Mouse (Mus musculus): ENCODE data around the gene Nisch. TPM values are rescaled to one million over a fixed set of nuclear protein-coding genes. Genes with fewer than 3 reads are reported as not detected.

Nisch gene
- total RNA-seq, 2 experiments from 2014 or later: 234 to 236 TPM

Other genes with a start within 250 kb of the Nisch start
- gene Glt8d1, start 215.5 kb downstream of the Nisch start, total RNA-seq (2021): 10 to 100 TPM; 26.6 to 32.1 TPM
- 100 to 1,000 TPM; 177 to 181 TPM for gene Spcs1, start 215.3 kb downstream of the Nisch start, total RNA-seq (2021)
- 10 to 100 TPM; 78.8 to 82.5 TPM for gene Pbrm1, start 197.8 kb downstream of the Nisch start, total RNA-seq (2021)
- 10 to 100 TPM; 28.2 to 31.4 TPM for gene Gnl3, start 197.8 kb downstream of the Nisch start, total RNA-seq (2021)
- 10 to 100 TPM; 92.2 to 93.5 TPM for gene Smim4, start 88.0 kb downstream of the Nisch start, total RNA-seq (2021)
- 10 to 100 TPM; 53.1 to 57.7 TPM for gene Nt5dc2, start 85.9 kb downstream of the Nisch start, total RNA-seq (2021)
- 10 to 100 TPM; 77.3 to 78.9 TPM for gene Stab1, start 48.3 kb downstream of the Nisch start, total RNA-seq (2021)
- gene Tnnc1, start 8.6 kb downstream of the Nisch start, total RNA-seq (2021): 1,000 to 10,000 TPM; 5,439 to 5,458 TPM
- gene Sema3g, start 914 bp upstream of the Nisch start, total RNA-seq (2021): 10 to 100 TPM; 15.1 to 16.9 TPM
- gene Phf7, start 34.4 kb upstream of the Nisch start, total RNA-seq (2021): 1 to 10 TPM; 5.2 to 6.0 TPM
- 10 to 100 TPM; 51.1 to 55.0 TPM for gene Bap1, start 34.5 kb upstream of the Nisch start, total RNA-seq (2021)
- under 1 TPM; 0.17 to 0.22 TPM for gene Dnah1, start 107.0 kb upstream of the Nisch start, total RNA-seq (2021)
- gene Capn7, start 119.7 kb upstream of the Nisch start, total RNA-seq (2021): 10 to 100 TPM; 29.8 to 37.9 TPM
- 10 to 100 TPM; 59.7 to 65.1 TPM for gene Sh3bp5, start 219.1 kb upstream of the Nisch start, total RNA-seq (2021)